Mouse (Mus musculus) monocyte, adult 5-6 weeks (primary cell): Measurements from ENCODE around the gene Tex19.1. TPM values are rescaled to one million over a fixed set of nuclear protein-coding genes. Genes with fewer than 3 reads are reported as not detected.
A peak's percentile ranks its signal among the peaks of the same experiment; 100 is the strongest.

Experiments used
- ATAC-seq: fragments of 153-309, 156-312 bp; replicated peaks from 2 replicates; pipeline ENCODE4 v1.8.0; 2017; ENCODE audit warnings: mild to moderate bottlenecking; ENCODE audit not compliant: low TSS enrichment, insufficient number of reproducible peaks, severe bottlenecking, poor library complexity, low FRiP score
- total RNA-seq: library from RNA; stranded (forward); fragments of 200-1000, 200-491, 200-594 nt; gene quantifications from 3 replicates; pipeline ENCODE4 v1.2.3, GENCODE M21; 2017

Tex19.1 gene
- total RNA-seq, 1 experiment from 2014 or later: not detected

DNA sequence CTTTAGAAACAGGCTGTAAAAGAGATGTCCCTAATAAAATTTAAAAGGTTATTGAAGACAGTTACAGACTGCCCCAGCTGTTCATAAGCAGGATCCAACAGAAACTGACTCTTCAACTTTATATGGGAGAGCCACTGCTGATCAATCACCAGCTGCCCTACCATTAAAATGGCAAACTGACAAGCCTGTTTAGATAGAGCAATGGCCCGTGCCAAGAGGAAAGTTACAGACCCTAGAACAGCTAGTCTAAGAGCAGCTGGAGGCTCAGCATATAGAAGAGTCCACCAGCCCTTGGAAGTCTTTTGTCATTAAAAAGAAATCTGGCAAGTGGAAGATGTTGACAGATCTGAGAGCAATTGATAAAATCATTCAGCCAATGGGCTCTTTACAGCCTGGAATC lies 11.3 kb upstream of the Tex19.1 start:
- no peak for ATAC-seq

DNA sequence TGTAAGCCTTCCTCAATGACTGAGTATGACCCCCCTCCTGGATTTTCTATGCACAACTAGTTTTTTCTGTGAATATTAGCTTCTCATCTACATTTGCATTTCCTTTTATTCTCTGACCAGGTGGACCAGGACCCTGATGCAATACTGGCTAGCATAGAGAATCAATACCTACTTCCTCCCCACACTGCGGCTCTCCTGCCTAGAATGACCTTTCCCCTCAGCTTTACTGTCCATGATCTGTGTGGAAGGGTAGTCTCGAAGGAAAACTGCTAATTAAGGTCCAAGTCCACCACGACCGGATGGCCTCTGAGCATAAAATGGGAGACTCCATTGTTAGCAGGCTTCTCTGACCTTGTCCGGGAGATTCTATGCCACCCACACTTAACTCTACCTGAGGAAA lies 8.3 kb upstream of the Tex19.1 start:
- ATAC-seq: no peak

DNA sequence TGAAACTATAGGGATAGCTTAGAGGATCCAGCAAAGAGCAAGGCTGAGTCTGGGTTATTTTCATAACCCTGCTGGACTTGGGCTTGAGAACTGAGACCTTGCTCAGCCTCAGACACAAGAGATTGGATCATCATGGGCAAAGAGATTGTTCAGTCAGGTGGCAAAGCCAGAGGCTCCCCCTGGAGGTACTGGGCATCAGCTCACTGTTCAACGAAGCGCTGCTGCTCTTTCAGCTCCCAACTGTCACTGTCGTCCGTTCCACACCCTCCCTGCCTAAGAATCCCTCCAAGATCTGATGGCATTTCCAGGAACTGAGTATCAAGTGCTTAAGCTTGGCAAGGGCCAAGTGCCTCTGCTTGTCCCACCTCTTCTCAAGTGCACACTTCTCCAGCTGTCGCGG lies 7.2 kb upstream of the Tex19.1 start:
- no peak for ATAC-seq

DNA sequence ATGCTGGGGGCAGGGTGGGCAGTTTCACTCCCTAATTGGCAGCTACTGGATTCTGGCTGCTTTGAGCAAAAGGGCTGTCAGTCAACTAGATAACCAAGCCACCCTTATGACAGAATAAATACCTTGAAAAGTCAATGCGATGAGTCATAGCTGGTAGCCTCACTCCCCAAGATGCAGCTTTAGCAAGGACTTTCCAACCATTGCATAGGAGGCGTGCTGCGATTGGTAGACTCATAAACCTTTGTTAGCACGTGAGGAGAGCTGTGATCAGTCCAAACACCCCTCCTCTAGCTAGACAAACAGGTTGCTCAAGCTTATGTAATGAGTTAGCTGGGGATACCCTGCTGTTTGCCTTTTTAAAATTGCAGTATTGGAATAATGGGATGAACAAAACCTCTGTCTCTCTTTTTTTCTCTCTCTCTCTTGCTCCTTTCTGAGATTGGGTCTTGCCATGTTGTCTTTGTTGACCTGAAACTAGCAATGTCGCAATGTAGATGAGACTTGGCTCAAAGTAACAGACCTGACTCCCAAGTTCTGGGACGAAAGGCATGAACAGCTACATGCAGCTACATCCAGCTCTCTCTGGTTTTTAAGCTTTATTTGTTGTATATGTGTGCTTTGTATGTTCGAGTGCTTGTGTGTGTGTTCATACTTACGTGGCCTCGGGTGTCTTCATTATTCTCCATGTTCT lies 2.5 kb upstream of the Tex19.1 start:
- ATAC-seq: no peak

DNA sequence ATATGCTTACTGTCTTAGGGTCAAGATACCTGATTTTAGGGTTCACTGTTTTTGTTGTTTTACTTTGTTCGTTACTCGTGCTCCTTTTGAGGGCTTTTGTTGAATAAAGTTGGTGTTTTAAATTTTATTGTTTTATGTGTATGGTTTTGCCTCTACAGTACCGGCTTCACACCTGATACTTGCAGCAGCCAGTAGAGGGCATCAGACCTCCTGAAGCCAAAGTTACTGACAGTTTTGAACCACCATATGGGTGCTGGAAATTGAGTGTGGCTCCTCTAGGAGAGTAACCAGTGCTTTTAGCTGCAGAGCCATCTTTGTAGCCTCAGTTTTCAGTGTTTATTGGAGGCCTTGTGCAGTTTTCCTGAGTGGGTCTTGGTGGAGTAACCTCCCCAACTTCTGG lies 2.2 kb downstream of the Tex19.1 start:
- ATAC-seq: no peak

DNA sequence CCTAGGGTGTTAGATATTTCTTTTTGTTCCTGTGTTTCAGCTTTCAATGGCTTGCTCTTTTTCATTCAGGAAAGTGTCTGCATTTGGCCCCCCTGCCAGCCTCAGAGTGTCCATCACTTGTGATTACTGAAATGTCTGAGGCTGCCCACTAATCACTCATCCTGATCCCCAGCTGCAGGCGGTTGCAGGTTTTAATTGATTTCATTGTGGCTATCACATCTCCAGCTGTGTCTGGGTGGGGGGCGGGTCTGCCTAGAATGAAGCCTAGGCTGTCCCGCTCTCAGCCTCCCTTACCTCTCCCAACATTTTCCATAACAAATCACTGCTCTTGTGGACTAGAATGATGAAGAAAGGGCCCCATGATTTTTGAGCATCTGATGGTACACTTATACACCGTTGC lies 8.3 kb downstream of the Tex19.1 start:
- no peak for ATAC-seq

DNA sequence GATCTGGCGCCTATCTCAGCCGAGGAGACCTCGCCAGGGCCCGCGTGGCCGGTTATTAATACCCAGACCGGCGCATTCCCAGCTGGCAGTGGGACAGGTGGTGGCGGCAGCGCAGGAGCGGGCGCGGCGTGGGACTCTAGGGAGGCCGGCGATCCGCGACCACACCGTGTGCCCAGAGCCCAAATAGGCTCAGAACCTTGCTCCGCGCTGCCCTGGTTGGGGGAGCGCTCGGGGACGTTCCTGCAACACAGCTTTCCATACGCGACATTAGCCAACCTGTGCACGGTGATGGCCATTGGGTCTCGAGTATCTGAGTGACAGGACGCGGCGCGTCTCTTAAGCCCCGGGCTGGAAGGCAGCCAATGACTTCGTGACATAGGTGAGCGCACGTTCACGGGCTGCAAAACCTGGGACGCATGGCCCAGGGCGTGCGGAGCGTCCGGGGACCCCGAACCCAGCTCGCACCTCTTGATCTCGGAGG lies 10.5 kb downstream of the Tex19.1 start:
- ATAC-seq: no peak

DNA sequence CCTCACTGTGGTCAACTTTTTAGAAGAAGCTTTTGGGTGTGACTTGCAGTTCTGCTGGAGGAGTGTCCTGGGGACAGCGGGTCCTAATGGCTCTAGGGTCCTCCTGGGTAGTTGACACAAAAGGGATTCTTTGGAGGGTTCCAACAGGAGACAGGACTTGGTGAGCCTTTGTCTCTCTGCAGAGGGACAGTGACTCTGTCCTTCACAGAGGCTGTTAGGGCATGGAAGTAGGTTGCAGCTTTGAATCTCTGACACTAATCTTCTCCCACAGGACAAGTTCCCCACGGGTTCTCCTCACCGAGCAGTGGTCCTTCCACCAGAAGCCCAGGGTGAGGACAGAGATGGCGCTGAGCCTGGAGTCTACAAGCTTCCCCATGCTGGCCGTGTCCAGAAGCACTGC lies 14.0 kb downstream of the Tex19.1 start, which contains the start of gene Uts2r:
Gene Uts2r (plus strand): TSS at position 301 of the 400 bp plus-strand sequence.
- ATAC-seq: no peak

DNA sequence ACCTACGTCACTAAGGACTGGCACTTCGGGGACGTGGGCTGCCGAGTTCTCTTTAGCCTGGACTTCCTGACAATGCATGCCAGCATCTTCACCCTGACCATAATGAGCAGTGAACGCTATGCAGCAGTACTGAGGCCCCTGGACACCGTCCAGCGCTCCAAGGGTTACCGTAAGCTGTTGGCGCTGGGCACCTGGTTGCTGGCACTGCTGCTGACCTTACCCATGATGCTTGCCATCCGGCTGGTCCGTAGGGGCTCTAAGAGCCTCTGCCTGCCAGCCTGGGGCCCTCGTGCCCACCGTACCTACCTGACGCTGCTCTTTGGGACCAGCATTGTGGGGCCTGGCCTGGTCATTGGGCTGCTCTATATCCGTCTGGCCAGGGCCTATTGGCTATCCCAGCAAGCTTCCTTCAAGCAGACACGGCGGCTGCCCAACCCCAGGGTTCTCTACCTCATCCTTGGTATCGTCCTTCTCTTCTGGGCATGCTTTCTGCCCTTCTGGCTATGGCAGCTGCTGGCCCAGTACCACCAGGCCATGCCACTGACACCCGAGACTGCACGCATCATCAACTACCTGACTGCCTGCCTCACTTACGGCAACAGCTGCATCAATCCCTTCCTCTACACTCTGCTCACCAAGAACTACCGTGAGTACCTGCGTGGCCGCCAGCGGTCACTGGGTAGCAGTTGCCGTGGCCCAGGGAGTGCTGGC lies 14.8 kb downstream of the Tex19.1 start:
- ATAC-seq: no peak

DNA sequence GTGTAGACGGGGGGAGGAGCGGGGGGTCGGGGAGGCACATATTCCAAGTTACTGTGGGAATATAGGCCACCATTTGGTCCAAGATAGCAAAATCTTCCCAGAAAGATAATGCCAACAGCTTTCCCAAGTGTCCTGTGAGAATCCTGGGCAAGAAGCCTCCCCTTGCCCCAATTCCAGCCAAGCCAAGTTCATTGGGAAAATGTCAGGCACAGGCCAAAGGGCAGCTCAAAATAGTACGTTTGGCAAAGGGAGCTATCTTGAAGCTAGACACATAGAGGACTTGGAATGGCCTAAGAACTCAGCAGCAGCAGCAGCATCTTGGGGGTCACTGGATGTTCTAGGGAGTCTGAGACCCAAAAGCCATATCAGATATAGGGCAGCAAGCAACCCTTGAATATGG lies 17.8 kb downstream of the Tex19.1 start:
- ATAC-seq: no peak

DNA sequence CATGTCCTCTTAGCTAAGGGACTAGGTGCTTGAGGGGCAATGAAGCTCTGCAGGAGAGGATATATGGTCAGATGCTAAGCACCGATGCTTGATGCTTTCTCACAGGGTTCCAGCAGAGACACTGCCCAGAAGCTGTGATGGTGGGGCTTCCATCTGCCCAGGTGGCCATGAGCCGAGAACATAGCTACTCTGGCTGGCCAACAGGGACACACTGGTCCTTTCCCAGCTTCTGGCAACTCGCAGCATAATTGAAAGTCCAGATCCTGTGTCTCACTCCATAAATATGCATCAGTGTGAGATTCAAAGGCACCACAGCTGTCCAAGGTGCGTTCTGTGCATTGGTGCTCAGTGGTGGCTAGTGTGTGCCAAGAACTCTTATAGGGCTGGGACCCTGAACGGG lies 27.3 kb downstream of the Tex19.1 start:
- no peak for ATAC-seq

DNA sequence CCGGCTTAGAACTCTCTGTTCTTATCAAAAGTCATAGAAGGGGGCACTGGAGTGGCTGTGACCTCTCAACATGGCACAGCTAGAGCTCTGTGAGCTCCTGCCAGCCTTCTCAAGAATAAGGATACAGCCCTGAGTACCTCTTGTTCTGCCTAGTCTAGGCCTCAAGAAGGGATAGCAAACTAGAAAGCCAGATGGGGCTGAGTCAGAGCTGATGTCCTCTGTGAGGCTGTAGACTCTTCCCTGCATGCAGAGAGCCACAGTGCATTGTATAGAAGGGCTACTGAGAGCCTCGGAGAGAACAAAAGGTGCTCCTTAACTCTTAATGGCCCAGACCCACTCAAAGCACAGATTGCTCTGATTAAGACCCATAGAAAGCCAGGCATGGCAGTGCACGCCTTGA lies 28.3 kb downstream of the Tex19.1 start:
- no peak for ATAC-seq

DNA sequence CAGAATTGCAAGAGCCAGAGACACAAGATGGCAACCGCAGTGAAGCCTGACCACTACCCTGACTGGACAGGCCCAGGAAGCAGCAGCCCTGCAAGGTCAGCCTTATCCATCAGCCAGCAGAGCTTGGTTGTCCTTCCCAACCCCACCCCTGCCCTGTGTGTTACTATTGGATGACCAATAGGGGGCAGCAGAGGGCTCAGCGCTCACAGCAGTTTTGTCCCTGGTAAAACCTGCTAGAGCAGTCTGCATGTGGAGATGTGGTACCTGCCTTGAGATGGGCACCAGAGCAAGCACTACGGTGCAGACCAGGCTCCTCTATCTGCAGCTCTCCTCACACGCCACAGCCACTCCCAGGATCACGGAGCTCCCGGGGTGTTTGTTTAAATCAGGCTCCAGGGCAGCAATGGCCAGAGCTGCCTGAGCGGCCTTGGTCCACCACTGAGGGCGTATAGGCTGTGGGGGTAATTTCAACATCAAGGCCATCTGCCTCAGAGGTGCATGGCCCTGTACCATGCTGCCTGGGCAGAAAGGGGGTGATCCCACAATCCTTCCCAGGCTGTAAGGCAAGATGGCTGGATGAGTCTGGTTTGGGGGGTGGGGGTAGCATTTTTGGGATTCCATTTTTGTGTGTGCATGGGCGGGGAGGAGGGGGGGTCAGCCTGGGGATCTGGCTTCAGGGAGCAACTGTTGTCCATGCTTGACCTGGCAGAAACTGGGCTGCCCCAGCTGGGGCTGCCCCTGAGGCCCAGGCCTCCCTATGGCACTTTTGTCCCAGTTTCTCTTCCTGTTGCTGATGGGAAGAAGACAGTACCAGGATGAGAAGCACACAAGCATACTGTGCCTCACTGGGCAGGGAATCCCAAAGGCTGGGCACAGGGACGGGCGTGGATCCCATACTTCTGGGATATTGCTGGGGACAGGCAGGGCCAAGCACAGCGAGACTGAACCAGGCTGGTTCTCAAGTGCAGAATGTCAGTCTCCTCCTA lies 30.6 kb downstream of the Tex19.1 start:
- peak; percentile 78 for ATAC-seq

DNA sequence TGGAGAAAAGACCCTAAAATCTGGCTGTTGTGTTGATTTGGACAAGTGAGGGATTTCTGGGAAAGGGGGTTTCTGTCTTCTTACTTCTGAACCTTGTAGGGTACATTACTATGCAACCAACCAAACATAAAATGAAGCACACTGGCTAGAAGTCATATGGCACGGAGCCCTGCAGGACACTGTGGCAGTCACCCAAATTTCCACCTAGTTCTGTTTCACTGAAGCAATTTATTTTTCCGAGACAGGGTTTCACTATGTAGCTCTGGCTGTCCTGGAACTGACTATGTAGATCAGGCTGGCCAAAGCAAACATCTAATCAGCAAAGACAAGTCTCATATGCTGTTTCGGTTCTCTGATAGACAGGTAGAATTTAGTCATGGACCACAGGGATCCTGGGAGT lies 43.7 kb downstream of the Tex19.1 start:
- ATAC-seq: no peak

DNA sequence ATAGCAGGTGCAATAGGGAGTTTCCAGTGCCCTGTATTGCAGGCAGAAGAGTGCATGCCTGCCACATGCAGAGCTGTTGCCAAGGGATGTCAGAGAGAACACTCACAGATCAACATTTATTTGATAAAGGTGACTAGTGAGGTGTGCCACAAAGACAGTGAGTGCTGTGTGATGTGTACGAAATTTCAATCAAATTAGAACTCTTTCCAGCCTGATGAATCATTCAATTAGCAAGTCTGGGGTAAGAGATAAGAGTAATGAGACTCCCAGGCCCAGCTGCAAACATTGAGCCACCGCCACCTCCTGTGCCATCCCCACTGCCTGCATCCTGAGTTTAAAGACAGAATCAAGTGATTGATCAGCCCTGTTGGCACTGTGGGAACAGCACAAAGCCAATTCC lies 46.8 kb downstream of the Tex19.1 start:
- no peak for ATAC-seq

DNA sequence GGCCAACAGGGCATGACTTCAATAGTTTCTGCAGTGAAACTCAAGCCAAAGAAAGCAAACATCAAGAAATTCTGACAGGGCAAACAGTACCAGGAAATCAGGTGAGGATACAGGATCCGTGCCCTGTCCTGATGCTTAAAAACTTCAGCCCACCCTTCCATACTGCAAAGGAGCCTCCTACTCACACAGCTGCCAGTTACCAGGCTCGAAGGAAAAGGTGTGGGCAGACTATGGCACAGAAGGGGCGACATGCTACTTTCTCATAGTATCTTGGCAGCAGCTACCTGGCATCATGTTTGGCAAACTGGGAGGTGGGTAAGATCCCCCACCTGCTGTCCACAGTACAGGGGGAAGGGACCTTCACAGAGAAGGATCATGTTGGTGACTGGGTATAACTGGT lies 47.5 kb downstream of the Tex19.1 start:
- no peak for ATAC-seq
